Mouse (Mus musculus): Measurements from ENCODE around the gene Mpig6b. TPM values are rescaled to one million over a fixed set of nuclear protein-coding genes. Genes with fewer than 3 reads are reported as not detected.

Mpig6b gene
- polyA plus RNA-seq, 1 experiment from 2014 or later: 0.31 TPM

GRCm38 (mm10) chr17:35097164-35097655 lies 31.2 kb upstream of the Mpig6b start:
- Histone ChIP-seq H3K27ac (no peak overlapping the region), H3K4me2 (no peak overlapping the region), H3K9me3 (no peaks in the 10 kb centered on the region), H3K4me3 (no peak overlapping the region), H3K36me3 (peaks cover 98% of the 10 kb centered on the region), H3K9ac (no peak overlapping the region), H3K27me3 (no peaks in the 10 kb centered on the region), H3K4me1 (replicated peaks) (no peaks in the 10 kb centered on the region)
- 80% methylated on average over 12 of the region's 12 CpGs for WGBS
- ATAC-seq (ENCODE audit: low FRiP score): no peak

GRCm38 (mm10) chr17:35096597-35096996 lies 30.6 kb upstream of the Mpig6b start:
- Histone ChIP-seq H3K9ac (0 out of 2 replicates have a peak overlapping the region, but pooled peaks have one; percentile 13), H3K4me1 (replicated peaks) (no peaks in the 10 kb centered on the region), H3K4me2 (no peak overlapping the region), H3K27ac (no peak overlapping the region), H3K27me3 (no peaks in the 10 kb centered on the region), H3K36me3 (peaks cover 97% of the 10 kb centered on the region), H3K4me3 (no peak overlapping the region), H3K9me3 (no peaks in the 10 kb centered on the region)
- WGBS: 88% methylated on average over 12 of the region's 12 CpGs
- no peak for ATAC-seq (ENCODE audit: low FRiP score)

- Histone ChIP-seq H3K36me3 (peaks cover 86% of the 10 kb centered on the region), H3K4me2 (no peak overlapping the region), H3K27ac (no peak overlapping the region), H3K27me3 (no peaks in the 10 kb centered on the region), H3K4me3 (no peak overlapping the region), H3K9me3 (no peaks in the 10 kb centered on the region), H3K4me1 (replicated peaks) (peaks cover 14% of the 10 kb centered on the region), H3K9ac (0 out of 2 replicates have a peak overlapping the region, but pooled peaks have one; percentile 19)
- 92% methylated on average over 15 of the region's 15 CpGs for WGBS
- no peak for ATAC-seq (ENCODE audit: low FRiP score)
Observed at GRCm38 (mm10) chr17:35094475-35095365, 28.7 kb upstream of the Mpig6b start.

- H3K27me3 ChIP-seq: no peaks in the 10 kb centered on the region
- H3K4me3 ChIP-seq: no peak overlapping the region
- peaks cover 15% of the 10 kb centered on the region for H3K4me1 ChIP-seq (replicated peaks)
- H3K9ac ChIP-seq: no peak overlapping the region
- no peak overlapping the region for H3K4me2 ChIP-seq
- H3K36me3 ChIP-seq: peaks cover 65% of the 10 kb centered on the region
- no peak overlapping the region for H3K27ac ChIP-seq
- H3K9me3 ChIP-seq: no peaks in the 10 kb centered on the region
- ATAC-seq (ENCODE audit: low FRiP score): no peak
- WGBS: 92% methylated on average over 14 of the region's 14 CpGs
Observed at GRCm38 (mm10) chr17:35092403-35093198, 26.6 kb upstream of the Mpig6b start.

GRCm38 (mm10) chr17:35090166-35090932 lies 24.4 kb upstream of the Mpig6b start:
- H3K4me1 ChIP-seq (replicated peaks): peaks cover 15% of the 10 kb centered on the region
- peak overlapping the region; percentile 98 for H3K27ac ChIP-seq
- H3K36me3 ChIP-seq: peaks cover 43% of the 10 kb centered on the region
- ATAC-seq (ENCODE audit: low FRiP score): no peak
- peak overlapping the region; percentile 68 for H3K4me2 ChIP-seq
- WGBS: 55% methylated on average over 8 of the region's 8 CpGs
- H3K9me3 ChIP-seq: no peaks in the 10 kb centered on the region
- peak overlapping the region; percentile 90 for H3K9ac ChIP-seq
- H3K27me3 ChIP-seq: no peaks in the 10 kb centered on the region
- peak overlapping the region; percentile 60 for H3K4me3 ChIP-seq

- Histone ChIP-seq H3K27ac (peak within 1 kb of the TSS; percentile 98), H3K9ac (peak within 1 kb of the TSS; percentile 90), H3K36me3 (peaks cover 30% of the 10 kb centered on the region), H3K4me2 (peak within 1 kb of the TSS; percentile 68), H3K4me1 (replicated peaks) (peaks cover 15% of the 10 kb centered on the region), H3K27me3 (no peaks in the 10 kb centered on the region), H3K4me3 (peak within 1 kb of the TSS; percentile 60), H3K9me3 (no peaks in the 10 kb centered on the region)
- peak; percentile 98 for ATAC-seq (ENCODE audit: low FRiP score)
- 3% methylated on average over 60 of the region's 67 CpGs for WGBS
Observed at GRCm38 (mm10) chr17:35088825-35089644, 23.1 kb upstream of the Mpig6b start, which contains the start of gene Abhd16a. Gene Abhd16a (plus strand): TSS chr17:35089263.

GRCm38 (mm10) chr17:35088151-35088550 lies 22.2 kb upstream of the Mpig6b start:
- H3K9ac ChIP-seq: no peak overlapping the region
- no peaks in the 10 kb centered on the region for H3K9me3 ChIP-seq
- no peak overlapping the region for H3K27ac ChIP-seq
- H3K36me3 ChIP-seq: peaks cover 22% of the 10 kb centered on the region
- no peaks in the 10 kb centered on the region for H3K27me3 ChIP-seq
- no peak overlapping the region for H3K4me3 ChIP-seq
- peaks cover 15% of the 10 kb centered on the region for H3K4me1 ChIP-seq (replicated peaks)
- 64% methylated on average over 2 of the region's 2 CpGs for WGBS
- no peak for ATAC-seq (ENCODE audit: low FRiP score)
- H3K4me2 ChIP-seq: no peak overlapping the region

- 84% methylated on average over 7 of the region's 7 CpGs for WGBS
Observed at GRCm38 (mm10) chr17:35085208-35085865, 19.4 kb upstream of the Mpig6b start, which contains the start of gene Ly6g6f. Gene Ly6g6f (minus strand): TSS chr17:35085610.

GRCm38 (mm10) chr17:35083929-35084497 lies 18.0 kb upstream of the Mpig6b start:
- H3K4me2 ChIP-seq: no peak overlapping the region
- ATAC-seq (ENCODE audit: low FRiP score): no peak
- 86% methylated on average over 3 of the region's 3 CpGs for WGBS
- no peak overlapping the region for H3K9ac ChIP-seq
- no peaks in the 10 kb centered on the region for H3K27me3 ChIP-seq
- H3K9me3 ChIP-seq: no peaks in the 10 kb centered on the region
- H3K4me3 ChIP-seq: no peak overlapping the region
- no peak overlapping the region for H3K27ac ChIP-seq
- no peaks in the 10 kb centered on the region for H3K4me1 ChIP-seq (replicated peaks)
- H3K36me3 ChIP-seq: no peaks in the 10 kb centered on the region

More at GRCm38 (mm10) chr17:35085208-35085865, 19.4 kb upstream of the Mpig6b start, which contains the start of gene Ly6g6f:
- no peaks in the 10 kb centered on the region for H3K27me3 ChIP-seq
- no peak within 1 kb of the TSS for H3K27ac ChIP-seq
- H3K4me1 ChIP-seq (replicated peaks): peaks cover 7% of the 10 kb centered on the region
- H3K9me3 ChIP-seq: no peaks in the 10 kb centered on the region
- ATAC-seq (ENCODE audit: low FRiP score): no peak
- H3K4me3 ChIP-seq: no peak within 1 kb of the TSS
- H3K4me2 ChIP-seq: no peak within 1 kb of the TSS
- no peaks in the 10 kb centered on the region for H3K36me3 ChIP-seq
- no peak within 1 kb of the TSS for H3K9ac ChIP-seq

GRCm38 (mm10) chr17:35082841-35083576 lies 17.0 kb upstream of the Mpig6b start:
- Histone ChIP-seq H3K4me1 (replicated peaks) (peaks cover under 1% of the 10 kb centered on the region), H3K27me3 (no peaks in the 10 kb centered on the region), H3K27ac (no peak overlapping the region), H3K9me3 (no peaks in the 10 kb centered on the region), H3K4me2 (no peak overlapping the region), H3K36me3 (no peaks in the 10 kb centered on the region), H3K9ac (no peak overlapping the region), H3K4me3 (no peak overlapping the region)
- ATAC-seq (ENCODE audit: low FRiP score): no peak
- 85% methylated on average over 16 of the region's 16 CpGs for WGBS
